9 mouse cellular contexts compared by ENCODE assay signal in genomic region chr7:41599932-41600548, GRCm38 (mm10). TPM values are rescaled to one million over a fixed set of nuclear protein-coding genes. Genes with fewer than 3 reads are reported as not detected.
DNase-seq lines count a peak whose midpoint lies in the region; ATAC-seq and TF ChIP-seq lines count a peak whose summit lies in the region.
"Had no signal": no experiment of that assay in that cellular context is flagged by ENCODE, and none has a peak within 500 bp of the region (broad histone marks: within the 10 kb centered on the region; RNA-seq: fewer than 3 reads in every experiment).

No protein-coding gene starts in this region.

- peak overlapping the region; percentile 73; the same call in 1 of the 2 replicates for H3K9ac ChIP-seq in midbrain, embryonic 15.5 days

- 15% methylated on average over 3 of the region's 3 CpGs for WGBS in midbrain, embryonic 15.5 days

- H3K4me3 ChIP-seq in erythroblast, embryonic 14.5 days (replicated peaks): peak overlapping the region; percentile 69
- peak overlapping the region; percentile 93; the same call in 1 of the 2 replicates for H3K4me3 ChIP-seq in testis, adult 2 months (ENCODE audit: control insufficient read depth, low read depth, low read length)
- H3K4me3 ChIP-seq in midbrain, embryonic 15.5 days: peak overlapping the region; percentile 75

- TF ChIP-seq CTCF in testis, adult 2 months (IDR thresholded peaks at IDR 0.05; ENCODE audit: control insufficient read depth, insufficient read depth, insufficient replicate concordance, low read depth, low read length): no peak

- peaks cover 21% of the 10 kb centered on the region for H3K4me1 ChIP-seq in erythroblast, embryonic 14.5 days (ENCODE audit: control insufficient read depth)
- H3K4me1 ChIP-seq in testis, adult 2 months (ENCODE audit: control insufficient read depth, insufficient read depth, low read length): no peaks in the 10 kb centered on the region; the same call in 1 of the 2 replicates
- H3K4me1 ChIP-seq in midbrain, embryonic 15.5 days: peaks cover 22% of the 10 kb centered on the region

- no peak for TF ChIP-seq POLR2A in testis, adult 2 months (IDR thresholded peaks at IDR 0.05; ENCODE audit: control insufficient read depth, low read depth, low read length)

- intact Hi-C loops in left cerebral cortex, postnatal 4 days (cut with DNase I): loop anchor here (10.0 kb wide), 1 partner anchor 895 kb away; no protein-coding TSS in a partner anchor

- no peak for DNase-seq in testis, postnatal 10 days (ENCODE audit: low spot score)
- DNase-seq in induced T-regulatory cell, adult 2 months (ENCODE audit: low read depth): peak; percentile 13
- no peak for DNase-seq in T-cell, adult 2 months (ENCODE audit: low spot score)
- DNase-seq in left cerebral cortex, postnatal 4 days: no peak

- no peak overlapping the region for H3K27ac ChIP-seq in testis, adult 2 months (ENCODE audit: control insufficient read depth, insufficient read depth, low read depth, low read length)
- H3K27ac ChIP-seq in midbrain, embryonic 15.5 days: 0 out of 2 replicates have a peak overlapping the region, but pooled peaks have one; percentile 79

- peaks cover 11% of the 10 kb centered on the region for H3K36me3 ChIP-seq in erythroblast, embryonic 14.5 days (ENCODE audit: control insufficient read depth)
- H3K36me3 ChIP-seq in testis, adult 2 months (ENCODE audit: control insufficient read depth, insufficient read depth, low read length): no peaks in the 10 kb centered on the region
- no peaks in the 10 kb centered on the region for H3K36me3 ChIP-seq in midbrain, embryonic 15.5 days (replicated peaks)

- H3K4me2 ChIP-seq in midbrain, embryonic 15.5 days: peak overlapping the region; percentile 63

- H3K27me3 ChIP-seq in erythroblast, embryonic 14.5 days (ENCODE audit: control insufficient read depth): no peaks in the 10 kb centered on the region
- no peaks in the 10 kb centered on the region for H3K27me3 ChIP-seq in testis, adult 2 months (ENCODE audit: control insufficient read depth, insufficient read depth, low read length)
- no peaks in the 10 kb centered on the region for H3K27me3 ChIP-seq in midbrain, embryonic 15.5 days (replicated peaks)

- no peak for ATAC-seq in erythroblast, adult 5-6 weeks (replicated peaks; ENCODE audit: low FRiP score, poor library complexity, severe bottlenecking)
- ATAC-seq in midbrain, embryonic 15.5 days (replicated peaks): 0 out of 2 replicates have a peak, but pooled peaks have one; percentile 12

- H3K9me3 ChIP-seq in erythroblast, embryonic 14.5 days (ENCODE audit: control insufficient read depth, low read length): no peaks in the 10 kb centered on the region
- no peaks in the 10 kb centered on the region for H3K9me3 ChIP-seq in midbrain, embryonic 15.5 days

RNA-seq across cellular contexts. Expression of gene 2610021A01Rik, which starts 1.0 kb away (rescaled TPM):
- not detected in 2 replicates for polyA plus RNA-seq in erythroblast, embryonic 14.5 days (2012)
- 3.3 and 7.5 TPM in 2 replicates for total RNA-seq in erythroblast, adult 5-6 weeks (2015; ENCODE audit: low replicate concordance)
- 3.0 and 6.0 TPM in 2 replicates for total RNA-seq in erythroblast, adult 5-6 weeks (2017; ENCODE audit: low replicate concordance)
- 6.9 and 8.0 TPM in 2 replicates for polyA plus RNA-seq in testis, adult 2 months (2012; rRNA removed)
- polyA plus RNA-seq in midbrain, embryonic 15.5 days (2015; fragmentation: Nextera tagmentation; extraction: Ambion mirVana): 14.8 and 15.1 TPM in 2 replicates
- 10 to 100 TPM; 28.7 to 30.7 TPM for total RNA-seq in left cerebral cortex, postnatal 4 days (2021)

RNA-seq across cellular contexts. Expression of gene Gm6871, which starts 26.6 kb away (rescaled TPM):
- polyA plus RNA-seq in erythroblast, embryonic 14.5 days (2012): not detected in 2 replicates
- total RNA-seq in erythroblast, adult 5-6 weeks (2015; ENCODE audit: low replicate concordance): not detected in 2 replicates
- 0.98 TPM in 1 of 2 replicates, not detected in the other for total RNA-seq in erythroblast, adult 5-6 weeks (2017; ENCODE audit: low replicate concordance)
- 0.72 and 1.1 TPM in 2 replicates for polyA plus RNA-seq in testis, adult 2 months (2012; rRNA removed)
- polyA plus RNA-seq in midbrain, embryonic 15.5 days (2015; fragmentation: Nextera tagmentation; extraction: Ambion mirVana): not detected in 2 replicates
- not detected for total RNA-seq in left cerebral cortex, postnatal 4 days (2021)
- total RNA-seq: layer of hippocampus, adult 8-10 months had no signal

RNA-seq across cellular contexts. Expression of gene Zfp788, which starts 33.0 kb away (rescaled TPM):
- polyA plus RNA-seq in erythroblast, embryonic 14.5 days (2012): not detected in 2 replicates
- 2.1 TPM in 1 of 2 replicates, not detected in the other for total RNA-seq in erythroblast, adult 5-6 weeks (2015; ENCODE audit: low replicate concordance)
- 1.8 and 2.4 TPM in 2 replicates for total RNA-seq in erythroblast, adult 5-6 weeks (2017; ENCODE audit: low replicate concordance)
- 1.9 and 2.1 TPM in 2 replicates for polyA plus RNA-seq in testis, adult 2 months (2012; rRNA removed)
- polyA plus RNA-seq in midbrain, embryonic 15.5 days (2015; fragmentation: Nextera tagmentation; extraction: Ambion mirVana): 22.7 and 26.1 TPM in 2 replicates
- 10 to 100 TPM; 32.1 to 35.0 TPM for total RNA-seq in left cerebral cortex, postnatal 4 days (2021)
